Mouse (Mus musculus) midbrain, embryonic 14.5 days (tissue): Measurements from ENCODE around the gene Cntln. TPM values are rescaled to one million over a fixed set of nuclear protein-coding genes. Genes with fewer than 3 reads are reported as not detected.

Experiments used
- ATAC-seq: fragments of 200-750 bp; cut with Nextera tagmentation; 2 replicates; pipeline ENCODE4 v1.8.0; 2017; ENCODE audit warnings: moderate number of reproducible peaks, moderate library complexity; ENCODE audit not compliant: low FRiP score, low TSS enrichment
- DNase-seq: peaks from one replicate; pipeline ENCODE4 v3.0.0-alpha.2; 2015
- H3K27ac ChIP-seq: fragments of 300-500 bp; sonication (generic); replicated peaks from 2 replicates; pipeline ENCODE4 v1.5.1; 2014; ENCODE audit warnings: mild to moderate bottlenecking, low read depth, low read length, moderate library complexity
- H3K27me3 ChIP-seq: fragments of 300-500 bp; sonication (generic); 2 replicates; pipeline ENCODE4 v1.6.1; 2014; ENCODE audit warnings: low read length, control low read depth, mixed read lengths; ENCODE audit not compliant: control insufficient read depth, insufficient read depth
- H3K36me3 ChIP-seq: fragments of 300-500 bp; sonication (generic); 2 replicates; pipeline ENCODE4 v1.6.1; 2014; ENCODE audit warnings: low read length, control low read depth; ENCODE audit not compliant: control insufficient read depth, insufficient read depth
- H3K4me1 ChIP-seq: fragments of 300-500 bp; sonication (generic); 2 replicates; pipeline ENCODE4 v1.6.1; 2014; ENCODE audit warnings: mild to moderate bottlenecking, antibody characterized with exemption, low read length, control low read depth; ENCODE audit not compliant: control insufficient read depth, insufficient read depth
- H3K4me2 ChIP-seq: fragments of 300-500 bp; sonication (generic); 2 replicates; pipeline ENCODE4 v1.6.1; 2014; ENCODE audit warnings: mild to moderate bottlenecking, low read length, moderate library complexity
- H3K4me3 ChIP-seq: fragments of 300-500 bp; sonication (generic); replicated peaks from 2 replicates; pipeline ENCODE4 v1.5.1; 2014; ENCODE audit warnings: low read depth, low read length
- H3K9ac ChIP-seq: fragments of 300-500 bp; sonication (generic); replicated peaks from 2 replicates; pipeline ENCODE4 v1.6.1; 2014; ENCODE audit warnings: mild to moderate bottlenecking, low read length, moderate library complexity
- H3K9me3 ChIP-seq: fragments of 300-500 bp; sonication (generic); 2 replicates; pipeline ENCODE4 v1.6.1; 2016; ENCODE audit warnings: low read length, control low read depth, mixed read lengths; ENCODE audit not compliant: control insufficient read depth
- WGBS: fragments of 180-500 bp; shearing (Covaris S2); extraction: QIAGEN DNeasy Blood & Tissue Kit; methylation state at CpG from one replicate; pipeline ENCODE4 v1.1.7; 2014; 5-methylcytosine and 5-hydroxymethylcytosine counted together
- polyA plus RNA-seq: library from polyadenylated mRNA; unstranded; fragments of >200 nt; fragmentation: Nextera tagmentation; extraction: Ambion mirVana; gene quantifications from 2 replicates; pipeline ENCODE4 v1.2.1, GENCODE M21; 2014

Cntln gene
- 5.9 and 6.5 TPM in 2 replicates for polyA plus RNA-seq

GRCm38 (mm10) chr4:84884111-84884538, at the start of gene Cntln:
Cntln (plus strand) TSS chr4:84884309.
- H3K4me2 ChIP-seq = peak within 1 kb of the TSS; percentile 88
- no peaks in the 10 kb centered on the region for H3K9me3 ChIP-seq
- WGBS = under 1% methylated on average over 50 of the region's 50 CpGs
- DNase-seq = peak; percentile 96
- ATAC-seq = peak; percentile 96
- peak within 1 kb of the TSS; percentile 76 for H3K4me3 ChIP-seq
- peak within 1 kb of the TSS; percentile 90 for H3K27ac ChIP-seq
- no peaks in the 10 kb centered on the region for H3K36me3 ChIP-seq
- H3K4me1 ChIP-seq = 0 out of 2 replicates have a peak, but pooled peaks cover 5% of the 10 kb centered on the region
- peak within 1 kb of the TSS; percentile 89 for H3K9ac ChIP-seq
- no peaks in the 10 kb centered on the region for H3K27me3 ChIP-seq

DNA sequence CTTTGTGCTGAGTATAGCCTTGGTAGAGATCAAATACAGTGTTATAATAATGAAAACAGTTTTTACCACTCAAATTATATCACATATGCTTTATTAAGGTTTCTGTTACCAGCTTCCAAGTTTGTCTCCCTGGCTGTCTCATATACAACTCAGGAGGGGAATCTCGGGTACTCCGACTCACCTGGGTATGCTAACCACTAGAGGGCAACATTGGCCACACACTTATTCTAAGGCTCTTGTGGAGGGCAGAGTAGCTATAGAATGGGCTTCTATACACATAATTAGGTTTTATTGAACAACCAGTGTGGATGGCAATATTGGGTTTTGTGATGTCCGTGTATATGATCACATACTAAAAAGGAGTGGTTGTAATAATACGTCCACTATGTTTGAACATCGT, 47.1 kb upstream of the Cntln start:
- ATAC-seq (no peak), DNase-seq (peak; percentile 58)
- no peaks in the 10 kb centered on the region for H3K9me3 ChIP-seq
- WGBS = 48% methylated on average over 5 of the region's 5 CpGs
- no peak overlapping the region for H3K27ac ChIP-seq
- no peak overlapping the region for H3K4me3 ChIP-seq
- no peaks in the 10 kb centered on the region for H3K27me3 ChIP-seq
- no peak overlapping the region for H3K4me2 ChIP-seq
- H3K4me1 ChIP-seq = 0 out of 2 replicates have a peak, but pooled peaks cover 8% of the 10 kb centered on the region
- H3K9ac ChIP-seq = no peak overlapping the region
- no peaks in the 10 kb centered on the region for H3K36me3 ChIP-seq

DNA sequence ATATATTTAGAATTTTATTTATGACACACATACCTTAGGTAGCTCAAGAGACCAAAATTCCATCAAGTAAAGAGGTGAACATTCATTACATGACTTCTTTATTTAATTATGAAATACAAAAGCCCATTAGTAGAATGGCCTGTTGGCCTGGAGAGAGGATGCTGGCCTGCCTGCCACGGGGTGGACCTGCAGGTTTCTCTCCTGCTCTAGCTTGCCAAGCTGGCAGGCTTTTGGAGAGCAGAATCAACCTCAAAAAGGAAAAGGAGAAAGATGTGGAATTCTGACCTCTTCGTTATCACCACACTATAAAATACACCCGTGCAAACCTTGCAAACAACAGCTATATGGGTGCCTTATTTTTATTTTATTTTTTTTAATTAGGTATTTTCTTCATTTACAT, 45.6 kb upstream of the Cntln start:
- Histone ChIP-seq H3K4me3 (no peak overlapping the region), H3K9ac (no peak overlapping the region), H3K36me3 (no peaks in the 10 kb centered on the region), H3K27me3 (no peaks in the 10 kb centered on the region), H3K27ac (no peak overlapping the region), H3K4me2 (no peak overlapping the region), H3K9me3 (no peaks in the 10 kb centered on the region), H3K4me1 (0 out of 2 replicates have a peak, but pooled peaks cover 3% of the 10 kb centered on the region)
- no peak for ATAC-seq
- WGBS = 87% methylated on average over 3 of the region's 3 CpGs
- DNase-seq = no peak

- no peak for DNase-seq
- no peak for ATAC-seq
- H3K36me3 ChIP-seq = no peaks in the 10 kb centered on the region
- H3K4me1 ChIP-seq = no peaks in the 10 kb centered on the region
- no peaks in the 10 kb centered on the region for H3K9me3 ChIP-seq
- no peak overlapping the region for H3K9ac ChIP-seq
- 92% methylated on average over 2 of the region's 2 CpGs for WGBS
- no peak overlapping the region for H3K27ac ChIP-seq
- no peak overlapping the region for H3K4me3 ChIP-seq
- H3K4me2 ChIP-seq = no peak overlapping the region
- H3K27me3 ChIP-seq = no peaks in the 10 kb centered on the region
Observed at GRCm38 (mm10) chr4:84839466-84839865, 44.6 kb upstream of the Cntln start.

GRCm38 (mm10) chr4:84857588-84857987, 26.5 kb upstream of the Cntln start:
- 79% methylated on average over 2 of the region's 2 CpGs for WGBS
- H3K9me3 ChIP-seq = no peaks in the 10 kb centered on the region
- H3K9ac ChIP-seq = no peak overlapping the region
- DNase-seq = no peak
- no peak for ATAC-seq
- no peak overlapping the region for H3K4me2 ChIP-seq
- H3K36me3 ChIP-seq = no peaks in the 10 kb centered on the region
- 0 out of 2 replicates have a peak, but pooled peaks cover 4% of the 10 kb centered on the region for H3K4me1 ChIP-seq
- H3K27ac ChIP-seq = no peak overlapping the region
- H3K27me3 ChIP-seq = no peaks in the 10 kb centered on the region
- H3K4me3 ChIP-seq = no peak overlapping the region

GRCm38 (mm10) chr4:84876347-84876746, 7.8 kb upstream of the Cntln start:
- Histone ChIP-seq H3K4me2 (no peak overlapping the region), H3K4me3 (no peak overlapping the region), H3K36me3 (no peaks in the 10 kb centered on the region), H3K9me3 (no peaks in the 10 kb centered on the region), H3K9ac (no peak overlapping the region), H3K27me3 (no peaks in the 10 kb centered on the region), H3K4me1 (no peaks in the 10 kb centered on the region), H3K27ac (no peak overlapping the region)
- ATAC-seq (no peak), DNase-seq (peak; percentile 78)
- 51% methylated on average over 3 of the region's 3 CpGs for WGBS

DNA sequence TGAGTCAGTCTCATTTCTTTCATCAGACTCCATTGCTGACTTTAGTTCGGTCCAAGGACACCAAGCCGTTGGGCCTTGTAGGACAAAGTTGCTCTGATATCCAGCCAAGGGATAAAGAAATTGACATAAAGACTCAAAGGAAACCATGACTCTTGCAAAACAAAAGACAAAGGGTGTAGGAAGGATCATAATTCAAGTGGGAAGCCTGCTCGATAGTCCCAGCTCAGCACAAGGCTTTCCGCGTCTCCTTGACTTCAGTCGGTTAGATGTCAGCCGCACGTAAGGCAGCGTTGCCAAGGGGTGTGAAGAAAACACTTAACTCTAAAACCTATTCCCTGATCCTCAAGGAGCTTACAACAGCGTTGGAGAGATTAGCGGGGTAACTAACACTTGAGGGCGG, 463 bp upstream of the Cntln start:
- Histone ChIP-seq H3K36me3 (no peaks in the 10 kb centered on the region), H3K4me2 (peak overlapping the region; percentile 88), H3K27ac (no peak overlapping the region), H3K4me3 (peak overlapping the region; percentile 76), H3K9ac (no peak overlapping the region; the same call in 1 of the 2 replicates), H3K27me3 (no peaks in the 10 kb centered on the region), H3K9me3 (no peaks in the 10 kb centered on the region), H3K4me1 (0 out of 2 replicates have a peak, but pooled peaks cover 5% of the 10 kb centered on the region)
- 56% methylated on average over 12 of the region's 12 CpGs for WGBS
- ATAC-seq (no peak), DNase-seq (no peak)

DNA sequence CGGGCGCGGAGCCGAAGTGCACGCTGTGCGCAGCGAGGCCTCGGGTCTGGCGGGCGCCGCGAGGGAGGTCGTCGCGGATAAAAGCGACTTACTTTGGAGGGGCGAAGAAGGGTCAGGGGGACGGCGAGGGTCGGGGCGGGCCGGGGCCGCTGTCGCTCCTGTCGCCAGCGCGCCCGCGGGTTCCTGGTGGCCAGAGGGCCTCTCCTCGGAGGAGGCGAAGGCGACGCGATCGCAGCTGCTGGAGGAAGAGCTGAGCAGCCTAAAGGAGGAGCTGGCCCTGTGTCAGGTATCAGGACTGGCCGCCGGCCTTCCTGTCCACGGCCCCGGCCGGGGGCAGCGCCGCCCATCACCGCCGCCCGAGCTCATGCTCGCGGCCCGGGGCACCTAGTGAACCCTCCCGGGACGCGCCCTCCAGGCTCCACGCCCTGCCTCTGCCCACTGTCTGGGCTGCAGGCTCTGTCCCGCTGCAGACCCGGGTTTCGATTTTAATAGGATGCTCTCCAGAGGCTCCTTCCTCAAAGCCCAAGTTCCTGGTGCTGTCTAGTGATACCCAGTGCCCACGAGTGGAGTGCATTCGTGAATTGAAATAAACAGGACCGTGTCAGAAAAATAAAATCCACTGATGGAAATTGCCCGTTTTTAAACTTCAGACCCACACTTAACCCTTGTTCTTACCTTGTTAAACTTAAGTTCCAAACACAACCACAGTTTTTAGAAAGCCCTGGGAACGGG, 596 bp downstream of the Cntln start:
- H3K36me3 ChIP-seq = no peaks in the 10 kb centered on the region
- peak overlapping the region; percentile 76 for H3K4me3 ChIP-seq
- DNase-seq = peak; percentile 72
- peak overlapping the region; percentile 90 for H3K27ac ChIP-seq
- 2% methylated on average over 60 of the region's 60 CpGs for WGBS
- no peaks in the 10 kb centered on the region for H3K9me3 ChIP-seq
- ATAC-seq = peak; percentile 81
- H3K9ac ChIP-seq = peak overlapping the region; percentile 89
- H3K27me3 ChIP-seq = no peaks in the 10 kb centered on the region
- H3K4me1 ChIP-seq = 0 out of 2 replicates have a peak, but pooled peaks cover 5% of the 10 kb centered on the region
- peak overlapping the region; percentile 88 for H3K4me2 ChIP-seq

DNA sequence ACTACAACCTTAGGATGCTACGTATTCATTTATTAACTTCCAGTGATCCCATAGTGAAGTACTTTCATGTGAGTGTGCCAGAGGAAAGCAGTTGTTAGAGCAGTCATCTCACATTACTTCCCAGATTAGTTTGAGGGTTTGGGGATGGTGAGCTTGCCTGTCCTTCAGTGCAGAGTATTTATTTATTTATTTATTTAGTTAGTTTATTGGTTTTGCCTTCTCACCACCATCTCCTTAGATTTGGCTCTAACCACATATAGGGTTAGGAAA, 1.1 kb downstream of the Cntln start:
- H3K27me3 ChIP-seq = no peaks in the 10 kb centered on the region
- peak overlapping the region; percentile 88 for H3K4me2 ChIP-seq
- H3K27ac ChIP-seq = no peak overlapping the region
- H3K9ac ChIP-seq = peak overlapping the region; percentile 89; the same call in 1 of the 2 replicates
- H3K4me1 ChIP-seq = 0 out of 2 replicates have a peak, but pooled peaks cover 5% of the 10 kb centered on the region
- no peaks in the 10 kb centered on the region for H3K9me3 ChIP-seq
- H3K36me3 ChIP-seq = no peaks in the 10 kb centered on the region
- 53% methylated on average over 1 of the region's 1 CpGs for WGBS
- no peak for DNase-seq
- ATAC-seq = no peak
- peak overlapping the region; percentile 76 for H3K4me3 ChIP-seq
